Mouse (Mus musculus): Measurements from ENCODE around the gene Syt3. TPM values are rescaled to one million over a fixed set of nuclear protein-coding genes. Genes with fewer than 3 reads are reported as not detected.

Gene Syt3
- polyA plus RNA-seq, 1 experiment from 2014 or later: 2.1 TPM

DNA sequence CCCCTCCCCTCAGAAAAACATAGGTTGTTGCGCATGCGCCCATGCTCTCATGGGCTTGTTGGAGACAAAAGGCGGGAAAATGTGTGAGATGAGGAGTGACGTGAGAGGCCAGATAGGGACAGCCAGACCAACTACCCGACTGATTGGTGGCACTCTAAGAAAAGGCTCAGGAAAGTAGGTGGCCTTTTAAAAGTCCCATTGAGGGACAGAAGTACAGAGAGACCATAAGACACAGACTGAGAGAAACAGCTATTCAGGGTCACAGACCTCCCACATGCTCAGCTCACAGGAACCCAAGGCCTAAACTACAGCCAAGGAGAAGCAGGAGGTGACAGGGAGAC lies 22.1 kb downstream of the Syt3 start:
- Histone ChIP-seq H3K9me3 (ENCODE audit: control insufficient read depth, low read length) (no peaks in the 10 kb centered on the region), H3K4me1 (ENCODE audit: control insufficient read depth, insufficient read depth, low read length) (no peaks in the 10 kb centered on the region), H3K9ac (ENCODE audit: low read length) (no peak overlapping the region), H3K36me3 (ENCODE audit: control insufficient read depth, insufficient read depth, low read length) (no peaks in the 10 kb centered on the region), H3K27ac (replicated peaks; ENCODE audit: low read depth, low read length) (no peak overlapping the region), H3K4me2 (ENCODE audit: low read depth, severe bottlenecking) (no peak overlapping the region), H3K4me3 (ENCODE audit: low read depth, low read length) (no peak overlapping the region), H3K27me3 (ENCODE audit: control insufficient read depth, insufficient read depth, low read length) (no peaks in the 10 kb centered on the region; the same call in 1 of the 2 replicates)
- no peak for DNase-seq (ENCODE audit: low spot score)
- 0% methylated on average over 5 of the region's 5 CpGs for WGBS
- no peak; the same call in 1 of the 2 replicates for ATAC-seq (ENCODE audit: insufficient number of reproducible peaks, low FRiP score, low TSS enrichment, low read depth)

DNA sequence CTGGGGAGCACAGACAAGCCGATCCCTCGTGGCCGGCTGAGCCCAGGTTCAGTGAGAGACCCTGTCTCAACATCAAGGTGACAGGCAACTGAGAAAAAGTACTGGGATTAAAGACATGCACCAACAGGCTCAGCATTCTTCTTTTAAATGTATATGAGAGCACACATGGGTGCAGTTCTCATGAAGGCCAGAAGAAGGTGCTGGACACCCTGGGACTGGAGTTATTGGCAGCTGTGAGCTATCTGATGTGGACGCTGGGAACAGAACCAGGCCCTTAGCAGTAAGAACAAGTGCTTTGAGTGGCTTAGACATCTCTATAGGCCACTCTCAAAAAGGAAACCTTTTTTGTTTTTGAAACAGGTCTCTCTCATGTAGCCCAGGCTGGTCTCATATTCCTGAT lies 27.2 kb downstream of the Syt3 start:
- Histone ChIP-seq H3K36me3 (ENCODE audit: control insufficient read depth, insufficient read depth, low read length) (no peaks in the 10 kb centered on the region), H3K9me3 (ENCODE audit: control insufficient read depth, low read length) (no peaks in the 10 kb centered on the region), H3K4me1 (ENCODE audit: control insufficient read depth, insufficient read depth, low read length) (no peaks in the 10 kb centered on the region), H3K9ac (ENCODE audit: low read length) (no peak overlapping the region), H3K4me3 (ENCODE audit: low read depth, low read length) (no peak overlapping the region), H3K27ac (replicated peaks; ENCODE audit: low read depth, low read length) (no peak overlapping the region), H3K4me2 (ENCODE audit: low read depth, severe bottlenecking) (no peak overlapping the region), H3K27me3 (ENCODE audit: control insufficient read depth, insufficient read depth, low read length) (no peaks in the 10 kb centered on the region; the same call in 1 of the 2 replicates)
- DNase-seq (ENCODE audit: low spot score) (no peak), ATAC-seq (ENCODE audit: insufficient number of reproducible peaks, low FRiP score, low TSS enrichment, low read depth) (no peak)
- 80% methylated on average over 4 of the region's 4 CpGs for WGBS

DNA sequence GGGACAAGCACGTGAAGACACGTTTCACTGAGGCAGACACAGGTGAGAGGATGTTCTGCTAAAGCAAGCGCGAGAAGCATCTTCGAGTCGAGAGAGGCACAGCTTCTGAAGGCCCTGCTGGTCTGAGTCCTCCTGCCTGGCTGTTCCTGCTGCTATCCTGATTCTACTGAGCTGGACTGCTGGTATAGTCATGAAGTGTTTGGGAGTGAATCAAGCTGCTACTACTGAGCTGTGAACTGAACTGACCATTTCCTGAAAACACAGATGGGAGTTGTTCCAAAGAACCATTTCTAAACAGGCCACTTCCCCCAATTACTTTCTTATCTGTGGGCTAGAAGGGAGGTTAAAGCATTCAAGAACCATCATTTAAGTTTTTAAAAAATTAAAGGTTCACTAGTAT lies 29.4 kb downstream of the Syt3 start:
- Histone ChIP-seq H3K36me3 (ENCODE audit: control insufficient read depth, insufficient read depth, low read length) (no peaks in the 10 kb centered on the region), H3K4me2 (ENCODE audit: low read depth, severe bottlenecking) (no peak overlapping the region), H3K27me3 (ENCODE audit: control insufficient read depth, insufficient read depth, low read length) (no peaks in the 10 kb centered on the region), H3K9ac (ENCODE audit: low read length) (no peak overlapping the region), H3K27ac (replicated peaks; ENCODE audit: low read depth, low read length) (no peak overlapping the region), H3K9me3 (ENCODE audit: control insufficient read depth, low read length) (no peaks in the 10 kb centered on the region), H3K4me1 (ENCODE audit: control insufficient read depth, insufficient read depth, low read length) (no peaks in the 10 kb centered on the region), H3K4me3 (ENCODE audit: low read depth, low read length) (no peak overlapping the region)
- DNase-seq (ENCODE audit: low spot score) (no peak), ATAC-seq (ENCODE audit: insufficient number of reproducible peaks, low FRiP score, low TSS enrichment, low read depth) (no peak)
- WGBS: 83% methylated on average over 6 of the region's 6 CpGs

DNA sequence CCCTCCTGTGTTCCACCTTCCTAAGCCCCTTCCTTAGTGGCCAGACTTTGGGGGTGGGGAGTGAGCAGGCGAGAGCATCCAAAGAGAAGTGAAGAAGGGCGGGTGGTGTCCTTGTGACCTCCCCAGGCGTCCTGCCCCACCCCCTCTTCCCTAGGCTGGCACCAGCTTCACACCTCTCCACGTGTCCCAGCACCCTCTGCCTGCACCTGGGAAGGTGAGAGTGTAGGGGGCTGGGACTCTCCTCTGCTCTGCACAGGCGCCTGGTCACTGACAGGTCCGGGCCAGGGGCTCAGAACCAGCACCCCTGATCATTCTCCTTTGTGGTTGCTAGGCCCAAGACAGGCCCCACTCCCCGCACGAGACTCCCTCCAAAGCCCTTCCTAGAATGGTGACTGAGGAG lies 43.8 kb downstream of the Syt3 start:
- peak; percentile 22 for ATAC-seq (ENCODE audit: insufficient number of reproducible peaks, low FRiP score, low TSS enrichment, low read depth)

DNA sequence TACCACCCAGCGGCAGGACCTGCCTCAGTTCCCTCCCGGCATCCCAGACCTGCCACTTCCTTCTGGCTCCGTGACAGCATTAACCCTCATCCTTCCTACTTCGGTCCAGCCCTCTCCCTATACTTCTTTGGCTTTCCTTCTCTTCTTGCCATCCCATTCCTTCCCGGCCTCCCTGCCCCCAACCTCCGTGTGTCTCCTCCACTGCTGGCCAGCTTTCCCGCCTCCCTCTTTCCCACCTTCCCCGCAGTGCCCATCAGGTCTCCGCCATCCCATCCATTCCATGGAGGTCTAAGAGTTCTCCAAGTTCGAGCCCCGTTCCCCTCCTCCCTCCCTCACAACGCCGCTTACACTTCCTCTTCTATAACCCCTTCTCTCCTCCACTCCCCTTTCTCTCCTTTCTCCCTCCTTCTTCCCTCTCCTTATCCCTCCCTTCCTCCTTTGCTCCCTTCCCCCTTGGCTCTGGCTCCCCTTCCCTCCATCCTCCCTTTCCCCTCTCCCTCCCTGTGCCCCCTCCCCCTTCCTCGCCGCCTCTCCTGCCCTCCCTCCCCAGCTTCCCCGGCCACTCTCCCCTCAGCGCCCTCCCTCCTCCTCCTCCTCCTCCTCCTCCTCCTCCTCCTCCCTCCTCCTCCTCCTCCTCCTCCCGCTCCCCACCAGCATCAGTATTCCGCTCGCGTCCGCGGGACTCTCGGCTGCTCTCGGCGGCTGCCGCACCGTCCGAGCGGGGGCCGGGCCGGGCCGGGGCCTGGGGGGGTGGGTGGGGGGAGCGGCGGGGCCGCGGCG lies 44.5 kb downstream of the Syt3 start:
- WGBS: under 1% methylated on average over 17 of the region's 38 CpGs
- DNase-seq (ENCODE audit: low spot score) (peak; percentile 49), ATAC-seq (ENCODE audit: insufficient number of reproducible peaks, low FRiP score, low TSS enrichment, low read depth) (no peak; the same call in 1 of the 2 replicates)
- peak overlapping the region; percentile 86 for H3K4me2 ChIP-seq (ENCODE audit: low read depth, severe bottlenecking)
- no peaks in the 10 kb centered on the region for H3K36me3 ChIP-seq (ENCODE audit: control insufficient read depth, insufficient read depth, low read length)
- H3K27ac ChIP-seq (replicated peaks; ENCODE audit: low read depth, low read length): no peak overlapping the region
- peak overlapping the region; percentile 53 for H3K4me3 ChIP-seq (ENCODE audit: low read depth, low read length)
- H3K9ac ChIP-seq (ENCODE audit: low read length): peak overlapping the region; percentile 64
- H3K9me3 ChIP-seq (ENCODE audit: control insufficient read depth, low read length): no peaks in the 10 kb centered on the region; the same call in 1 of the 2 replicates
- peaks cover 7% of the 10 kb centered on the region; the same call in 1 of the 2 replicates for H3K4me1 ChIP-seq (ENCODE audit: control insufficient read depth, insufficient read depth, low read length)
- H3K27me3 ChIP-seq (ENCODE audit: control insufficient read depth, insufficient read depth, low read length): peaks cover 43% of the 10 kb centered on the region

More for the DNA sequence above, 43.8 kb downstream of the Syt3 start:
- H3K4me3 ChIP-seq (ENCODE audit: low read depth, low read length): 0 out of 2 replicates have a peak overlapping the region, but pooled peaks have one; percentile 6
- no peak overlapping the region for H3K27ac ChIP-seq (replicated peaks; ENCODE audit: low read depth, low read length)
- no peaks in the 10 kb centered on the region for H3K36me3 ChIP-seq (ENCODE audit: control insufficient read depth, insufficient read depth, low read length)
- 3% methylated on average over 7 of the region's 8 CpGs for WGBS
- no peaks in the 10 kb centered on the region; the same call in 1 of the 2 replicates for H3K9me3 ChIP-seq (ENCODE audit: control insufficient read depth, low read length)
- peak overlapping the region; percentile 37 for H3K4me2 ChIP-seq (ENCODE audit: low read depth, severe bottlenecking)
- no peak overlapping the region for H3K9ac ChIP-seq (ENCODE audit: low read length)
- H3K4me1 ChIP-seq (ENCODE audit: control insufficient read depth, insufficient read depth, low read length): peaks cover 7% of the 10 kb centered on the region; the same call in 1 of the 2 replicates
- H3K27me3 ChIP-seq (ENCODE audit: control insufficient read depth, insufficient read depth, low read length): peaks cover 43% of the 10 kb centered on the region
- no peak for DNase-seq (ENCODE audit: low spot score)

DNA sequence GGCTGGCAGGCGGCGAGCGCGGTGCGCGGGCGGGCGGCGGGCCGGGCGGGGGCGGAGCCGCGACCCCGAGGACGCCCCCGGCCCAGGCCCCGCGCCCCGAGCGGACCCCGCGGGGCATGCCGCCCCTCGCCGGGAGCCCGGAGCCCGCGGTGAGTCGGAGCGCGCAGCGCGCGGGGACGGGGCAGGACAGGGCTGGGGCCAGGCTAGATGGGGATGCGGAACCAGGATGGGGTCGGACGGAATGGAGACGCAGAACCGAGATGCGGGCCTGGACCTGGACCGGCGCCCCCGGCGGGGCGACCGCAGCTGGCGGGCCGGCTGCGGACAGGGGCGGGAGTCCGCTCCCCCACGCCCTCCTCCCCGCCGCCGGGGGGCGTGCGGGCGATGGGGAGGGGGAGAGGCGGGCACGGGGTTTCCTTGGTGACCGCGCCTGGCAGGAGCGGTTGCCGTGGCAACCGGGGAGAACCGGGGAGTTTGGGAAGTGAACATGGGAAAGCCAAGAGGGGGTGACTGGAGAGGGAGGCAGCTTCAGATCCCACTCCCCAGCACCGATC lies 45.1 kb downstream of the Syt3 start, which contains the start of gene Lrrc4b:
Gene Lrrc4b, plus strand, starts transcription at position 51 of the 554 bp plus-strand sequence.
- ATAC-seq (ENCODE audit: insufficient number of reproducible peaks, low FRiP score, low TSS enrichment, low read depth) (peak; percentile 61), DNase-seq (ENCODE audit: low spot score) (peak; percentile 75)
- H3K27ac ChIP-seq (replicated peaks; ENCODE audit: low read depth, low read length): no peak within 1 kb of the TSS
- no peaks in the 10 kb centered on the region for H3K36me3 ChIP-seq (ENCODE audit: control insufficient read depth, insufficient read depth, low read length)
- peaks cover 43% of the 10 kb centered on the region for H3K27me3 ChIP-seq (ENCODE audit: control insufficient read depth, insufficient read depth, low read length)
- peak within 1 kb of the TSS; percentile 53 for H3K4me3 ChIP-seq (ENCODE audit: low read depth, low read length)
- peak within 1 kb of the TSS; percentile 64 for H3K9ac ChIP-seq (ENCODE audit: low read length)
- no peaks in the 10 kb centered on the region; the same call in 1 of the 2 replicates for H3K9me3 ChIP-seq (ENCODE audit: control insufficient read depth, low read length)
- H3K4me2 ChIP-seq (ENCODE audit: low read depth, severe bottlenecking): peak within 1 kb of the TSS; percentile 86
- WGBS: under 1% methylated on average over 32 of the region's 69 CpGs
- H3K4me1 ChIP-seq (ENCODE audit: control insufficient read depth, insufficient read depth, low read length): peaks cover 7% of the 10 kb centered on the region; the same call in 1 of the 2 replicates

DNA sequence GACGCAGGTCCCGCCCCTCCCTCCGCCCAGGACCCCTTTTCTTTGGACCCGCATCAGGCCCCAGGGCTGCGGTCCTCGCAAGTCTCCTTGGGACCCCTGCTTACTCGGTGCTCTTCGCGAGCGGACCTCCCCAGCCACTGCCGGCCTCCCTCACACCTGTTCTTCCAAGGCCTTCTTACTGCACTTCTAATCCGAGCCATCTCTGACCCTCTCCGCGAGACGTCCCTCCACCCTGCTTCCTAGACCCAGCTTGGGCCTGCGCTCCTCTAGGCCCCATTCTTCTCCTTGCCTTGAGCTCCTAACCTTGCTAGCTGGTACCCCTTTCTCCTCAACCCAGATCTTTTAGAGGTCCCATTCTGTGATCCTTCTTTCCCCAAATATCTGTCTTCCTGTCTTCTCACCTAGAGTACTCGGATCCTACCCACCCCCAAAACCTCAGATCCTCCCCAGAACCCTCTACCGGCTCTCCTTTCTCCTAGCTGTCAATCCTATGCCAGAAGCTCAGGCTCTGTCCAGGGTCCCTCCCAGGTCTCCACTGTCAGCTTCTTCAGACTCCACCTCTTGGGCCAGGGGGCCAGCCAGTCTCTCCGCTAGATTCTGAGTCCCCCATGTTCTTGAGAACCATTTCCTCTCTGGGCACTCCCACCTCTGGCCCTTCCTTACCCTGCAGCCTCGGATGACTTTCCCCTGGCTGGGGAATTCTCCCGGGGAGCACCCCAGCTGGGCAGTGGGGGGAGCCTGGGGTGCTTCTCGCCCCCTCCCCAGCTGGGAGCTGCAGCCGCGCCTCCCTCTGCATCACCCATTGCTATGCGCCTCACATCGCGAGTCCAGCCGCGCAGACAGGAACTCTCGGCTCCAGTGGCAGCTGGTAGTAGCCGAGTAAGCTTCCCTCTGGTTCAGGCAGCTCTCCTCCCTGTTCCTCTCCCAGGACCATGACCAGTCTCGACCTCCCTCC lies 45.9 kb downstream of the Syt3 start:
- peak overlapping the region; percentile 86 for H3K4me2 ChIP-seq (ENCODE audit: low read depth, severe bottlenecking)
- 1% methylated on average over 31 of the region's 32 CpGs for WGBS
- DNase-seq (ENCODE audit: low spot score) (peak; percentile 28), ATAC-seq (ENCODE audit: insufficient number of reproducible peaks, low FRiP score, low TSS enrichment, low read depth) (no peak)
- H3K9ac ChIP-seq (ENCODE audit: low read length): no peak overlapping the region; the same call in 1 of the 2 replicates
- no peaks in the 10 kb centered on the region for H3K36me3 ChIP-seq (ENCODE audit: control insufficient read depth, insufficient read depth, low read length)
- H3K27ac ChIP-seq (replicated peaks; ENCODE audit: low read depth, low read length): no peak overlapping the region
- peaks cover 7% of the 10 kb centered on the region; the same call in 1 of the 2 replicates for H3K4me1 ChIP-seq (ENCODE audit: control insufficient read depth, insufficient read depth, low read length)
- H3K27me3 ChIP-seq (ENCODE audit: control insufficient read depth, insufficient read depth, low read length): peaks cover 43% of the 10 kb centered on the region
- no peaks in the 10 kb centered on the region; the same call in 1 of the 2 replicates for H3K9me3 ChIP-seq (ENCODE audit: control insufficient read depth, low read length)
- H3K4me3 ChIP-seq (ENCODE audit: low read depth, low read length): peak overlapping the region; percentile 53

DNA sequence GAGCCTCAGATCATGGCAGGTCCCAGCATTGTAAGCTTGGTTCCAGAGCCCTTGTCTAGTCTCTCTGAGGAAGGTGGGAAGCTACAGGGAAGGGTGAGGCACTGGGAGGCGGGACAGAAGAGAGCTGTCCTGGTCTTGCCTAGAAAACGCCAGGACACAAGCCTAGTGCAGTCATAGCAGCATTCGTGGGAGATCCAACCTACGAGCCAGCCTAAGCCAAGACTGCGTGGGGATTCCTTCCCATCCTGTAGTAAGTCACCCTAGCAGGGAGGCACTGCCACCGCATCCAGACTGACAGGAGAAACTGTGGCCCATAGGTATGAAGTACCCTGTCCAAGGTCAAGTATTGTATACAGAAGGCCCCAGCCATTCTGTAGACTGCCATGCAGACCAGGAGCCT lies 48.6 kb downstream of the Syt3 start:
- H3K36me3 ChIP-seq (ENCODE audit: control insufficient read depth, insufficient read depth, low read length): no peaks in the 10 kb centered on the region
- peaks cover 44% of the 10 kb centered on the region for H3K27me3 ChIP-seq (ENCODE audit: control insufficient read depth, insufficient read depth, low read length)
- DNase-seq (ENCODE audit: low spot score): no peak
- H3K4me1 ChIP-seq (ENCODE audit: control insufficient read depth, insufficient read depth, low read length): peaks cover 7% of the 10 kb centered on the region; the same call in 1 of the 2 replicates
- no peak overlapping the region for H3K27ac ChIP-seq (replicated peaks; ENCODE audit: low read depth, low read length)
- H3K4me2 ChIP-seq (ENCODE audit: low read depth, severe bottlenecking): no peak overlapping the region
- H3K9me3 ChIP-seq (ENCODE audit: control insufficient read depth, low read length): no peaks in the 10 kb centered on the region; the same call in 1 of the 2 replicates
- WGBS: 65% methylated on average over 6 of the region's 6 CpGs
- ATAC-seq (ENCODE audit: insufficient number of reproducible peaks, low FRiP score, low TSS enrichment, low read depth): no peak
- H3K9ac ChIP-seq (ENCODE audit: low read length): no peak overlapping the region
- H3K4me3 ChIP-seq (ENCODE audit: low read depth, low read length): no peak overlapping the region

Data from limb, embryonic 11.5 days (tissue).